Mouse (Mus musculus): ENCODE results near the gene 9130213A22Rik.

- TF ChIP-seq POLR2A (IDR thresholded peaks at IDR 0.05; ENCODE audit: control insufficient read depth, extremely low read depth, insufficient read depth, low read length, poor library complexity) = no peak
- no peak for TF ChIP-seq CTCF (IDR thresholded peaks at IDR 0.05; ENCODE audit: borderline replicate concordance, control insufficient read depth, extremely low read depth, insufficient read depth, low read length, poor library complexity)
These were observed 28.6 kb upstream of the 9130213A22Rik start for GRCm38 (mm10) chr11:69151004-69151403.
